Mouse (Mus musculus) heart, postnatal 0 days (tissue): ENCODE measurements around the gene Heatr5b.

Source experiments
- CTCF ChIP-seq: IDR thresholded peaks from 2 replicates; pipeline ENCODE4 v1.5.1; 2016; ENCODE audit warnings: antibody characterized with exemption, control low read depth, low read depth
- EP300 ChIP-seq: IDR thresholded peaks from 2 replicates; pipeline ENCODE4 v1.6.1; 2016; ENCODE audit warnings: antibody characterized with exemption, low read depth

DNA sequence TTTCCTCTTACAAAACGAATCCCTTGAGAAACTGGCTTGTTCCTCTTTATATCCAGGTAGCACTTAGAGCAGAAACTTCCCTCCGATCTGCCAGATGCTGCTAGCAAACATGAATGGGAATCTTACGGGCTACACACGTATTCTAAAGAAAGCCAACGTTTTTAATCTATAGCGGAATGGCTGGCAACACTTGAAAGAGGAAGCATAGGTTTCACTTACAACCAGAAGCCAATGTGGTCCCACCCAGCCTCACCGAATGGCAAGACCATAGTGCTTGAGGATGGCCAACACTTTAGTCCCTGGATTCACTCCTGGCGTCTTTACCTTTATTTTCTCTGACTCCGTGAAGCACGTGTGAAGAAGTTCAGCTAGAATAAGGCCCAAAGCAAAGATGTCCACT is 21.1 kb upstream of the Heatr5b start:
- TF ChIP-seq CTCF = no peak
- no peak for TF ChIP-seq EP300
